Mouse (Mus musculus) thymus, adult 2 months (tissue): ENCODE measurements around the gene Rps17.

ENCODE experiments used
- CTCF ChIP-seq: fragments of 200-500 bp; IDR thresholded peaks from 2 replicates; pipeline ENCODE4 v1.5.1; 2012; ENCODE audit warnings: mild to moderate bottlenecking, control low read depth, low read length, moderate library complexity, borderline replicate concordance; ENCODE audit not compliant: control insufficient read depth, poor library complexity, insufficient read depth; ENCODE audit errors: extremely low read depth
- POLR2A ChIP-seq: fragments of 200-500 bp; IDR thresholded peaks from 2 replicates; pipeline ENCODE4 v1.6.1; 2012; ENCODE audit warnings: mild to moderate bottlenecking, low read length, control low read depth, moderate library complexity; ENCODE audit not compliant: control insufficient read depth, poor library complexity, insufficient read depth; ENCODE audit errors: extremely low read depth

- TF ChIP-seq CTCF, result no peak
- TF ChIP-seq POLR2A, result no peak
Measured at GRCm38 (mm10) chr7:81379363-81379762, 34.3 kb upstream of the Rps17 start.
